Mouse (Mus musculus): ENCODE data around the gene 1700017B05Rik. TPM values are rescaled to one million over a fixed set of nuclear protein-coding genes. Genes with fewer than 3 reads are reported as not detected.
"Not testable (repeated sequence)": the region's sequence is repeated elsewhere in the genome, so short reads cannot be mapped to it uniquely, and the experiment has no call there.

1700017B05Rik gene
- polyA plus RNA-seq, 1 experiment from 2014 or later: 3.9 TPM

DNA sequence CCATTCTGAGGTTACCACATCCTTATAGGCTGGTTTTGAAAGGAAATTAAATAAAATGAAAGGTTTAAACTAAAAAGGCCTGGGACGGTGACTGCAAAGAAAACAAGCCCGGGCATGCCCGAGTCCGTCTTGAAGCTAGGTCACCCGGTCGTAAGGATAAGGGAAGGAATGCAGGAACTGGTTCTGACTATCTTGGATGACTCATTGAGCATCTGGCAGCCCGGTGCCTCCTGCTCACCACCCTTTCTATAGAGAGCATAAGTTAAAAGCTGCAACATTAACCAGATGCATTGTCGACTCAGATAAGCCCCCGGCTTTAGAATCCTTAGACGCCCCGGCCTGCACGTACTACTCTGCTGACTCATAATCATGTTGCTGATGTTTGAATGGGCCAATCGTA is 58.8 kb downstream of the 1700017B05Rik start:
- WGBS: 90% methylated on average over 13 of the region's 13 CpGs
- ATAC-seq; H3K4me1 ChIP-seq (ENCODE audit: control insufficient read depth, insufficient read depth, low read length); H3K9me3 ChIP-seq (replicated peaks; ENCODE audit: control insufficient read depth, low read length); H3K36me3 ChIP-seq (ENCODE audit: control insufficient read depth, insufficient read depth, low read length); H3K4me2 ChIP-seq (ENCODE audit: low read length); H3K27me3 ChIP-seq (replicated peaks; ENCODE audit: control insufficient read depth, insufficient read depth, low read length); DNase-seq (ENCODE audit: low spot score); H3K4me3 ChIP-seq (ENCODE audit: low read depth, low read length); H3K27ac ChIP-seq (ENCODE audit: low read depth, low read length); H3K9ac ChIP-seq (ENCODE audit: low read length): not testable (repeated sequence)

Other genes starting within 250 kb of the 1700017B05Rik start
- gene Sin3a, start 190.6 kb downstream of the 1700017B05Rik start, polyA plus RNA-seq (2014; fragmentation: Nextera tagmentation; extraction: Ambion mirVana): 28.5 and 34.2 TPM in 2 replicates
- gene Man2c1, start 131.9 kb downstream of the 1700017B05Rik start, polyA plus RNA-seq (2014; fragmentation: Nextera tagmentation; extraction: Ambion mirVana): 24.4 and 34.3 TPM in 2 replicates
- gene Neil1, start 114.3 kb downstream of the 1700017B05Rik start, polyA plus RNA-seq (2014; fragmentation: Nextera tagmentation; extraction: Ambion mirVana): 5.5 and 7.0 TPM in 2 replicates
- 164 and 191 TPM in 2 replicates for gene Commd4, start 104.3 kb downstream of the 1700017B05Rik start, polyA plus RNA-seq (2014; fragmentation: Nextera tagmentation; extraction: Ambion mirVana)
- not detected in 2 replicates for gene Trcg1, start 26.1 kb downstream of the 1700017B05Rik start, polyA plus RNA-seq (2014; fragmentation: Nextera tagmentation; extraction: Ambion mirVana)
- gene Ppcdc, start 177.5 kb upstream of the 1700017B05Rik start, polyA plus RNA-seq (2014; fragmentation: Nextera tagmentation; extraction: Ambion mirVana): 19.2 and 21.0 TPM in 2 replicates
- gene Scamp5, start 205.4 kb upstream of the 1700017B05Rik start, polyA plus RNA-seq (2014; fragmentation: Nextera tagmentation; extraction: Ambion mirVana): 73.9 and 91.1 TPM in 2 replicates
- 18.5 and 20.4 TPM in 2 replicates for gene Rpp25, start 241.4 kb upstream of the 1700017B05Rik start, polyA plus RNA-seq (2014; fragmentation: Nextera tagmentation; extraction: Ambion mirVana)

Measured in forebrain, embryonic 14.5 days (tissue).